Mouse (Mus musculus) cerebellum, adult 8-10 months (tissue): ENCODE results near the gene Gm20822.
"Not testable (repeated sequence)": the region's sequence is repeated elsewhere in the genome, so short reads cannot be mapped to it uniquely, and the experiment has no call there.

Experiments used
- DNase-seq: peaks from one replicate; pipeline ENCODE4 v3.0.0; 2022

Gm20822 gene

GRCm38 (mm10) chrY:15884671-15885070 lies at the start of gene Gm20822:
Gm20822 (minus strand) TSS chrY:15884771.
- DNase-seq = not testable (repeated sequence)
